Mouse (Mus musculus): Measurements from ENCODE around the gene Fut9.

- TF ChIP-seq EP300 (IDR thresholded peaks at IDR 0.05) = no peak
- TF ChIP-seq CTCF (IDR thresholded peaks at IDR 0.05) = no peak
Measured at GRCm38 (mm10) chr4:25627039-25627438, 173.0 kb downstream of the Fut9 start.
